Mouse (Mus musculus) spleen, postnatal 14 days (tissue): Measurements from ENCODE around the gene Lrmda.

Source experiments
- DNase-seq, 2 experiments: peaks; one replicate each; pipeline ENCODE4 v3.0.0; 2021 to 2022; ENCODE audit warnings: low spot score in 2 of 2

The Lrmda gene

DNA sequence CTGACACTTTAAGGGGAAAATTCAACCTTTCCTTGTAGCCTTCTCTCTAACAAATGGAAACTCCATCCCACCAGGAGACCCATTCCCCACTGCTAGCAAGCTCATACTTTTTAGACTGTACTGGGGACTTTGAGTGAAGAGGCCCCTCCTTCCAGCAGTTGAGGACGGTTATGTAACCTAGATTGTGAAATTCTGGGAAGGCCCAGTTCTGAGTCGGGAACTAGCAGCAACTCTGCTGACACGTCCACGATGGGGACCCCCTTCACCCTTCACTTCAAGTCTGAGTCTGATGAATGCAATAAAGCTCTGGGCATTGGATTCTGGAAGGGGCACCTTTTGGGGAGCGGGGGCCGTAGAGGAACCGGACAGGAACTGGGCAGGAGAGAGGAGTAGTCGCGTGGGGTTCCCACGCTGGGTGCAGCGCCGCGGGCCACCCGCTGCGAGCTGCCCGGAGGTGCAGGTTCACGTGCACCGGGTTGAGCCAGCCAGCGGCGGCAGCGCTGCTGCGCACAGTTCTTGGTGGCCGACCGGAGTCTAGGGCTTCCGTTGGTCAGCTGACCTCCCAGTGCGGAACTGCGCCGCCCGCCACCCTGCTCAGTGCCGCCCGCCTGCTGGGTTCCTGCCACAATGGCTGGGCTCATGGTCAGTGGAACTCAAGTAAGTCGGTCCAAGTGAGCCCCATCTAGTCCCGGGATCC lies at the start of gene Lrmda:
Lrmda (plus strand) TSS at position 461 of the 697 bp plus-strand sequence.
- peak; percentile 34 to 36 for DNase-seq

DNA sequence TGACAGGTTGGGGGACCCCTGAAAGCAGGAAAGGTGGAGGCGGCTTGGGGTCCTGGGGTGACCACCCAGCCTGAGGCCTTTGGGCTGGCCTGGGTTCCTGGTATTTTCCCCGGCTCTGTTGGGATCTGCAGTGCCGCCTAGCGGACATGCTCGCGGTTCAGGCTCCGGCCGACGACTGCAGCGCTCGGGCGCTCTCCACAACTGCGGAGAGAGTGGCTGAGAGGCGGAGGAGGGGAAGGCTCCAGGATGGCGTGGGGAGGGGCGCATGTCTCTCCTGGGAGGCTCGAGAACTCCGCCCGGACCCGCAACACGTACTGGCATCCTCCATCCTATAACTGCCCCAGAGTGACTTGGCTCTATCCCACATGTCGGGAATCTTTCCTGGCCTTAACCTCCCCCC lies 38.0 kb upstream of the Lrmda start:
- DNase-seq: no peak

DNA sequence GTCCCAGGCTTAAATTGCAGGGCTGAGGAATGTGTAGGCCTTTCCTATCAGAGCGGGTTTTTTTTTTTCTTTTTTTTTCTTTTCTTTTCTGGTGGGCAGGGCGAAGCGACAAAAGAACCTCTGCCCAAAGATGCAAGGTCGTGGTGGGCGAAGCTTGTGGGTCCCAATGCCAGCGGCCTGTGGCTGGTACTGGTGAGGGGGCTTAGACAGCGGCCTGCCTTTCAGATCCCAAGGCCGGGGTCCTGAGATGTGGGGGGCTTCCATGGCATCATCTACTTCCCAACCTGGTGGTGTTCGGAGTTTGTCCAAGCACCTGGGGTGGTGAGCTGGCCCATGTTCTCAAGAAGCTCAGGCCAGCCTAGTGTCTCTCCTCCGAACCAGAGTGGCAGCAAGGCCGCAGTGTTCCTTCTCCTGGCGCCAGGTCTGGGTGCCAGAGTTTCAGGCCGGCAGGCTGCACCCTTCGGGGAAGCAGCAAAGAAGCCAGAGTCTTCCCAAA lies 37.4 kb upstream of the Lrmda start:
- DNase-seq: no peak

DNA sequence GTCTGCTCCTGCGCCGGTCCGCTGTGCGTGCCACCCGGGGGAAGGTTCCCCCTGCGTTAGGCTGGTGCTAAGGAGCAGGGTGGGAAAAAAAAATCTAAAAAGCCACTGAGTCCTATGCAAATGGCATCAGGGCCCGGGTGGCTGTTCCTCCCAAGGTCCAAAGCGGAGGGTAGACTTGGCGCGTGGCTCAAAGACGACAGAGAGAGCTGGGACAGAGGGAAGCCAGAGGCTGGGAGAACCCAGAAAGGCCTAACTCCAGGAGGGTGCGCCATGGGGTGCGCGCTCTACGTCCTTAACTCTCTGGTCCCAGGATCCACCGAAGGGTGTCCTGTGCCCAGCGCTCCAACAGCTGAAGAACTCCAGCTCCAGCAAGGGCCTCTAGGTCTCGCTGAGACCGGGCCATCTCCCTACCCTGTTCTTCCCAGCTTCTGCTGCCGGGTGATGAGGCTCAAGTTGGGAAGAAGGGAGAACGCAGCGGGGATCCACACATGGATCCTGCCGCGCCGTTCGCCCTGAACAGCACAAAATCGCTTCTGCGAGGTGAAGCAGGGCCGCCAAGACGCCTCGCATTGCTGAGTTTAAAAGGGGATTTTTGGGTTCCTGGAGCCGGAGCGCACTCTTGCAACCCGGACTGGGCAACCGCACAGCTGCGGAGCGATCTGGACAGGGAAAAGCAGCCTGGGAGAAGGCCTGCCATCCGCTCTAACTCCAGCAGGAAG lies 36.8 kb upstream of the Lrmda start:
- no peak for DNase-seq

DNA sequence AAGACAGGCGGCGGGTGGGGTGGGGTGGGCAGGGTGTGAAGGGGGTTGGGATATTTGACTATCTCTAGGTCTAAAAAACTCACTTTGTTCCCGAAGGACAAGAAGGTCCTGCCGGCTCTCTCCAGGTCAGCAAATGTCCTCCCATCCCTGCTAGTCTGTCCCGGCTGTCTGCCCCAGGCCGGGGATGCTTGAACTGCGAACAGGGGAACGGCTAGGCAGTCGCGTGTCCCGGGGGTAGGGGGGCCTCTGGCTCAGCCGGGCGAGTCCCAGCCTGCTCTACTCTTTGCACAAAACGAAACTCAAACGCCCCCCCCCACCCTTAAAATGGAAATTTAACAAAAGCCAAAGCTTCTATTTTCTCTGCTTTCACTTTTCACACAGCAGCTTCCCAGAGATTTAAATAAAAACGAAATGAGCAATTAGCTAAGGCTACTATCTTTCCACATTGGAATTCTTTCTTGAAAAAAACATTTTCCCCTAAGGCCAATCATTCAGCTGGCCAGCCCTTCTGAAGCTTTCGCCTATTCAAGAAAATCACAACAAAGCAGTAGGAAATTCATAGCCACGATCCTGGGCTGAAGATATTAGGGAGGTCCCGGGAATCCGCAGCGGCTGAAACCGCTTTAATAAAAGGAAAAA lies 36.1 kb upstream of the Lrmda start:
- no peak for DNase-seq

DNA sequence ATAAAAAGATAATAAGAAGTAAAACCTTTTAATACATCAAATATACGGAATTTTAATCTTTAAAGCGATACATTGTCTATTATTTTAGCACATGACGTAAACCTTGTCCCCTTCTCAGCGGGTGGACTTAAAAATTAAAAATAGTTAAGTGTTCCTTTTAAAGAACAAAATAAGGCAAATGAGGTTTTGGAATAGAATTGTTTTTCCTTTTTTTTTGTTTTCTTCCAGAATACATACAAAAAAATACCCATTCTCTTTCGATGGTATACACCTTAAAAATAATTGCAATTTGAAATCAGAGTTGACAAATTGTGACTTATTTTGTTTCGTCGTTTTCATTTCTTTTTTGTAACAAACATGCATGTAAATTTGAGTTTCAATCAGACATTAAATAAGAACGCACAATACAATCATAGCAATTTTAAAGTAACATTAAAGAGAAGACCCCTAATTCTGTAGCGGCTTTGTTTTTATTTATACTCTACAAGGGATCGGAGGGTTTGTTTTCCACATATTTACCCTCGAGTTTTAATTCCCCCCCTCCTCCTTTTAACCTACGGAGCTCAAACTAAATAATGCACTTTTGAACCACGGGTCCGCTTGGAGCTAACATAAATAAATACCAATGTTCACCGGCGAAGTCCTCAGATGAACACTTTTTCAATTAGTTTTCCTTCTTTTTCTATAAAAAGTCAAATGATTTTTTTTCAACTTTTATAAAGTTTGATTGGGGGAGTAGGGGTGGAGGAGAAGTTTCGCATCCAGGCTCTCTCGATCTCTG lies 35.4 kb upstream of the Lrmda start:
- DNase-seq: no peak

DNA sequence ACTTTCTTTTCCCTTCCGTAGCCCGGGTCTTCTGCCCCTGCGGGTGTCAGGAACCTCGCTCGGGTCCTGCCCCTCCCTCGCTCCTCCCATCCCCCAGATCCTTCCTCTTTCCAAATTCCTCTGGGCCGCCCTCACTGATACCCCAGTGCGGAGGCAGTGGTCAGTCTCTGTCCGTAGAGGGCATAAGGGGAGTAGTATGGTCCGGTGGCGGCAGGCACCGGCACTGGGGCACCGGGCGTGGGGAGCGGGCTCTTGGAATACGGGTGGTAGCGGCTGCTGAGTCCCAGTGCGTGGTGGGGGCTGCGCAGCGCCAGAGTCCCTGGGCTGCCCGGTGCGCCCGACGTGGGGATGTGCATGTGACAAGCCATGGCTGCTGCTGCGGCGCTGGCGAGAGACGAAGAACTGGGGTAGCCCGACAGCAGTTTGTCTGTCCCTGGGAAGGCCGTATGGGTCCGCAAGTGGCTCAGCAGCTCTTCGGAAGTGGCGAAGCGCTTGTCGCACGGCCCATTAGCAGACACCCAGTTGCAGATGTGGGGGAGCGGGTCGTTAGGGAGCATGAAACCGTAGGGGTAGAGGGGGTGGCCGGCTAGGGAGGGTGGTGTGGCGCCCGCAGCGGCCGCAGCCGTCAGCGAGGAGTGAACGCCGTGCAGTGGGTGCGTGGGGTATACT lies 34.6 kb upstream of the Lrmda start:
- no peak for DNase-seq

DNA sequence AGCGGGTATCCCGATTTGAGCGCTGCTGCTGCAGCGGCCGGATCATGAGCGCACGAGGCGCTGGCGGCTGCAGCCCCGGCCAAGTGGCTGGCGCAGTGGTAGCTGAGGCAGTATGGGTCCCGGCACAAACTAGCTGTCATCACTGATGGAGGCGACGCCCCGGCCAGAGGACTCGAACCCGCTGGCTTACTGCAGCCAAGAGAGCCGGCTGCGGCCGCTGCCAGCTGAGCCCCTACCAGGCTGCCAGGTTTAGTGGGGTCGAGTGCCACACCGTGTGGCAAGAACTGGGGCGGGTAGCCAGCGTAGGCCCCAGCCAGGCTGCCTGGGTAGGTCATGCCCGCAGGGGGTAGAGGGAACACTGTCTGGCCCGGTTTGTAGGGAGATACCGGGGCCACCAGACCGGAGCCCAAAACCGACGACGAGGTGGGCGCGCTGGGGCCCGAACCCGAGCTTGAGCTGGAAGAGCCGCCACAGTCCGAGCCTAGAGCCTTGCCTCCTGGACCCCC lies 34.0 kb upstream of the Lrmda start:
- no peak for DNase-seq

DNA sequence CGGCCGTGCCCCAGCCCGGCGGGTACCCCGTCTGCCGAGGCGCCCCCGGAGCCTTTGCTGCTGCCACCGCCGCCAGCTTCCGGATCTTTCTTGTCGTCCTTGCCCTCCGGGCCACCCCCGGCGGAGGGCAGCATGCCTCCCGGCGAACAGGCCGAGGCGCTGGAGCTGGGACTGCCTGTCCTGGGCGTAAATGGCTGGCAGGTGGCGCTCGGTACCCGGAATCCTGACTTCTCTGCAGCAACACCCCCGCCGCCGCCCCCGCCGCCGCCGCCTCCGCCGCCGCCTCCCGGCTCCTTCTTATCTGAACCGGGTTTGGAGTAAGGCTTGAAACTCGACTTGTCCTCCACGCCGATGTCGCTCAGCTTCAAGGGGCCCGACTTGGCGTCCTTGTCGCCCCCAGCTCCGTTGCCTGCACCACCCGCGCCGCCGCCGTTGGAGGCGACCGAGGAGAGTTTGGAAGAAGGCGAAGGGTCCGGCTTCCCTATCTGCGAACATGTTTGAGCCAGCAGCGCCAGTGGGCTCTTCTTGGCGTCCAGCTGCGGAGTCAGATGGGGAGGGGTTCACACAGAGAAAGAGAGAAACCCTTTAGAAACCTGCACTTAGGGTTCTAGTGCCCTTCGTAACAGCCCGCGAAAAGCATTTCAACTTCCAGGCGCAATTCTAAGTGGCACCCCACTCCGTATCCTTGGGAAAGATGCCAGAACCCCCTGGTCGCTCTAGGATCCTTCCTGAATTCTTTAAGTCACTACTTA lies 33.4 kb upstream of the Lrmda start:
- DNase-seq: peak in 1 of 2 experiments; percentile 47

DNA sequence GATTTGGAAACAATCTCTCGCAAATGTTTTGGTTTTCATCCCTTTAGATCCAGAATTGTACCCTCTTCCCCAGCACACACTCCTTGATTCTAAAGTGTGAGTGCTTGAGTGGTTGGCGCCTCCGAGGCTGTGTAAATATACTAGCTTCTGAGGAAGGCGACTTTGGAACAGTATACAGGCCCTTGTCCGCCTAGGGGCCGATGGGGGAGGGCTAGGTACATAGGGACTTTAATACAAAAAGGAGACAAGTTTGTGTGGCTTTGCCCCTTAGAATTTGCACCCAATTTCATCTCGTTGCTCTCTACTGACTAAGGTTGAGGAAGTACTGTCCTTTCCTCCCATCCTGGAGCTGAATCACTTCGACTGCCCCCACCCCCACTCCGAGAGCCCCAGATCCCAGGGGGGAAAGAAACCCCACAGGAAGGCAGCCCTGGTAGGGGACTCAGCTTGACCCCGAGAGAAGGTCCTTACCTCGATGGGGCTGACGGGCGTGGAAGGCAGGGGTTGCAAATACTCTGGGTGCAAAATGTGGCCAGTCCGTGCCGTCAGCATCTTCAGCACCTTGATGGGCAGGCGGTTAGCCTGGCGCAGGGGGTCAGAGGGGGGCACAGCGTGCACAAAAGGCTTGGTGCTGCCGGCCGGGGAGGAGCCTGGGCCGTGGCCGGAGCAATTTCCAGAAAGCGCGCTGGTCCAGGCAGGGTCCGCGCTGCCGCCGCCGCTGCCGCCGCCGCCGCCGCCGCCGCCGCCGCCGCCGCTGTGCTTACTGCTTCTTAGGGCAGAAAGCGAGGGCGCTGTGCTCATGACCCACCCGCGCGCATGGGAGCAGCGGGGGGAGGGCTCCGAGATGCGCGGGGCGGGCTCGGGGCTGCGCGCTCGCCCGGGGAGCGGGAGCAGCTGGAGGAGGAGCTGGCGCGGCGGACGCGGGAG lies 32.5 kb upstream of the Lrmda start:
- no peak for DNase-seq

DNA sequence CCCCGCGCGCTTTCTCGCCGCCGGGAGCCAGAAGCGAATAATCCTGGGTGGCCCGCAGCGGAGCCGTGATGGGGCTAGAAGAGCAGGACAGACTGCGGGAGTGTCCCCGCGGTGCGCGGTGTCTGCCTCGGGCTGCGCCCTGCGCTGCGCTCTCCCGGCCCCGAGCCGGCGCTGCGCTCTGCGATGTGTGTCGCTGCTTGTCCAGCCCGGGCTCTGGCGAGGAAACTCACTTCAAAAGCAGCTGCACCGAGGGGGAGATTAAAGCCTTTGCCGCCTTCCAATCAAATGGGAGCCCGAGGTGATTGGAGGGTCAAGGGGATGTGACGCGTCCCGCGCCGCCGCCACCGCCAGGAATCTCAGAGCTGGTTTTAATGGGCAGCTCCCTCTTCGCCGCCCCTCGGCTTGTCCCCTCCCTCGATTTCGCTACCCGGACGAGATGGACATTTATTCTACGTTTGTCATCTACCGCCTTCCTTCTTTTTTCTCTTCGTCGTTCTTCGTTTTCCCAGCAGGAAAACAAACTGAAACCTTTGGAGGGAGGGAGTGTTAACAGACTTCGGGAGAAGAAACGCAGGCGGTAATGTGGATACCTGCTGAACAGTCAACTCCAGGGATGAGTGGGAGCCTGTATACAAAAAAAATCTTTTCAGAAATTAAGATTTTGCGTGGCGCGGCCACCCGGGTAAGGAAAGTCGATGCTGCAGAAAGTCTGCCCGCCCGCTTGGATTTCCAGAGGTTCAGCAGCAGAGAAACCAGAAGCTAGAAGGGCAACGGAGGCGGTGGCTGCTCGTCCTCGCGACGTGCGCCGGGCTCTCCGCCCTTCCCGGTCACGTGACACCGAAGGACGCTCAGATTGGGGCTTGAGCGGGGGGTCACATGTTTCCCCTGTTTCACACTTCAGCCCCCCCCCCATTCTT lies 31.6 kb upstream of the Lrmda start:
- DNase-seq: no peak

DNA sequence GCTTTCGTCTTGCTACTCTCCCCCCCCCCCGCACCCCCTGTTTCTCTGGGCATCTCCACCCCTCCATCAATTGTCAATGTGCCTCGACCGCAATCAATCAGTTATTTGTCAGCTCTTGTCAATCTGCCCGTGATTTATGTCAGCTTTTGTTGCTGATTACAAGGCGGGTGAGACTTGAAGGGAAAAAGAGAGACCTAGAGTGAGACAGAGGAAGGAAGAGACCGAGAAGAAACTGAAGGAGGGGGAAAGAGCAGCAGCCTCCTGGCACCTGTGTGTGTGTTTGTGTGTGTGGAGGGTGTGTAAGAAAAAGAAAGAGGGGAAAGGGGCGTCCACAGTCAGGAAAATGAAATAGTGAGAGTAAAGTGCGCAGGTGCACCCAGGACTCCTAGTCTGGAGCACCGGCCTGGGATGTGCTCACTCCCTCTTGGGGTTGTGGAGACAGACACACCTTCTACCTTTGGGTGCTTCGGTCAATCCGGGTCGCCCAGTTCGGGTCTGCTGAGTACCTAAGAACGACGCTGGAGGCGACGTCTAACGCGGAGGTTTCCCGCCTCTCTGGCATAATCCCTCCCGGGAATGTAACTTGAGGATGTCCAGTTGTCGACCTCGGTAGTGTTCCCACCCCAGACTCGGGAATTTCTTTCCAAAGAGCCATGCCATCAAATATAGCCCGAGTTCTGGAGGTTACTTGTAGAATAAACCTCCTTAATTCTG lies 30.8 kb upstream of the Lrmda start:
- DNase-seq: no peak

DNA sequence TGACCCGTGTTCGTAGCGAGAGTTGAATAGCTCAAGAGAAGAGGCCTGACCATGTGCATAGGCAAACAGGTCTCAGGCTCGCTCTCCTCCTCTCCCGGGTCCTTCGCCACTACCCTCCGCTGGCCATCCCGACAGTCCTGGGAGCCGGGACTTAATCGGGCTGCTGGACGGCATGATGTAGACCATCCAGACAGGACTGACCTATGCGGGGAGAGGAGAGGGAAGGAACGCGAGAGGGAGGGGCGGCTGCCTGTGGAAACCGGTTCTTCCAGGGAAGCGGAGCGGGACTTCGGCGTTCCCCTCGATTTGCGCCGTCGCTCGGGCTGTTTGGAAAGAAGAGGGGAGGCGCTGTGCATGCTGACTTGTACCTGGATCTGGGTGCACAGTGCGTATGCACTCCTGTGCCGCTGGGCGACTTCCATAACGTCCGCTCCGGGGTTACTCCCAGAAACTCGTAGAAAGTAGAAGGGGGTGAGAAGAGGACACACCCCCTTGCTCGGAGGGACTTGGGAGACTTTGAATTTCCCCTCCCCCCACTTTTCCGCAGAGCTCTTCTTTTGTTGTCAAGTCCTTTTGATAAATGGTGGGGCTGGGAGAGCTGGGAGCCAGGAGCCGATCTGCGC lies 30.1 kb upstream of the Lrmda start, which contains the start of gene Zfp503:
Zfp503 (minus strand) TSS at position 311 of the 623 bp plus-strand sequence.
- DNase-seq: no peak

DNA sequence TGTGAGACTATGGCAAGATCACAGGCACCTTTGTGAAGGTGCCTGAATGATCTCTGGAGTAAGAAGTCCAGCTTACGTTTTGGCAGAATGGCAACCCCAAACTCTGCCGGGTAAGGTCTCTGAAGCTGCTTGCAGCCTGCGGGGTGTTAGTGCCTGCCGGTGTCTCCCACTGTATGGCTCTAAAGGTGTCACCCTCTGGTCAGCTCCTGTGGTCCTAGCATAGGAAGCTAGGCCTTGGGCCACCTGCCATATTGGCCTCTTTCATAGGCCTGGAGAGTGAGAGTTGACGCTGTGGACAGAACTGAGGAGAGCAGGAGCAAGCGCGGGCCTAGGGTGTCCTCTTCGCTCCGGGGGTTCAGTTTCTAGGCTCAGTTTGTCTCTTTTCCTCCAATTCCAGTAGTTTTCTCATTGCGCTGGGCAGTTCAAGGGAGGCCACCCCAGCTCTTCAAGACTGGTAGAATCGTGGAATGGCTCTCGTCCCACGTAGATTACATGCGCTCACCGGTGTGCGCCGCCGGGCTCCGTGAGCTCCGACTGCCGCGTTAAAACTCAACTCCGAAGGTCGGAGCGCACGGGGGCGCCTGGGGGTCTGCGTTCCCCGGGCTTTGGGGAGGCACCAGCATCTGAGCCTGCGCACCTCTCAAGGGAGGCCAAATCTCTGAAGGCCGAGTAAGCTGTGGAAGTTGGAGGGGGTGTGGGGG lies 29.0 kb upstream of the Lrmda start:
- DNase-seq: no peak

DNA sequence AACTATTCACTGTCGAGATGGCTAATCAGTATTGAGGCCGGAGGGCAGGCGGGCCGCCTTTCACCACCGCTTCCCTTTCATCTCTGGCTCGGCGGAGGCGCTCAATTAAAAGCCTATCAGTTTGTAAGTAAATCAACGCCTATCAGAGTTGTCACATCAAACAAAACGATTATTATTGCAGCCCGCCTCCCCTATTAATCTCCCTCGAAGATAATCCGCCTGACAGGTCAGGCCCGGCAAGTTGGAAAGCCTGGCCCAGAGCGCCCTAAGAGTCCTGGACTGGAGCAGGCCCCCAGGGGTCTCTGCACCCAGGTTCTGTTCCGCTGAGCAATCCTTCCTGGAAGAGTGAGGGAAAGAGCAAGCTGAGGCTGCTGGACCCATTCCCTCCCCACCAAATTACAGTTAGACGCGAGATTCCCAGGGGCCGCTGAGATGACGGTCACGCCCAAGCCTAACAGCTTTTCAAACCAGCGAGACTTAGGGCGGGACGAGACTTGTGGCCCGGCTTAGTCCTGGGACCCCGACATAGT lies 28.2 kb upstream of the Lrmda start:
- no peak for DNase-seq

DNA sequence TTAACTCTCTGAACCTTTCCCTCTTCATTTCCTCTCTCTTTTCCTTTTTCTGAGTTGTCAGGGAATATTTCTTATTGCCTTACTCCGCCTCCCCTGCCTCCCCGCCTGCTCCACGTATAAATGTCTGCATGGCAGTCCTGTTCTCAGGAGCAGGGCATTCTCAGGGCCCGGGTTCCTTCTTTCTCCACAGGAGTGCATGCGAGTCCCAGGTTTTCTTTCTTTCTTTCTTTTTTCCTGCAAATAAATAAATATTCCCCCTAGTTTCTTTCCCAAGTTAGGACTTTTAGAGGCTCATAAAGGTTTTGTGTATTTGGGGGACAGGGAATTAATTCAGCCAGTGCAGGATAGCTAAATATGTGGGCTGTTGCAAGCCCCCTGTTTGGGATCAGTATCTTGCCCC lies 27.7 kb upstream of the Lrmda start:
- no peak for DNase-seq
